Mouse (Mus musculus): ENCODE results near the gene Arid1b. TPM values are rescaled to one million over a fixed set of nuclear protein-coding genes. Genes with fewer than 3 reads are reported as not detected.
A peak's percentile ranks its signal among the peaks of the same experiment; 100 is the strongest.
"Not testable (repeated sequence)": the region's sequence is repeated elsewhere in the genome, so short reads cannot be mapped to it uniquely, and the experiment has no call there.

Gene Arid1b
- polyA plus RNA-seq, 1 experiment = 9.1 TPM

- Histone ChIP-seq H3K79me3 (ENCODE audit: low read depth) (peaks cover 44% of the 10 kb centered on the region), H3ac (ENCODE audit: control insufficient read depth, insufficient read length, low read depth) (no peak overlapping the region), H3K79me2 (ENCODE audit: control insufficient read depth, insufficient read depth) (peaks cover 87% of the 10 kb centered on the region), H3K27me3 (ENCODE audit: control insufficient read depth, insufficient read depth, insufficient read length) (no peaks in the 10 kb centered on the region), H3K4me3 (ENCODE audit: insufficient read depth, poor library complexity, severe bottlenecking) (no peak overlapping the region), H3K36me3 (ENCODE audit: control insufficient read depth, insufficient read depth) (no peaks in the 10 kb centered on the region)
- no peak for TF ChIP-seq MYOG (IDR thresholded peaks at IDR 0.05; ENCODE audit: control insufficient read depth, extremely low read depth, insufficient read length)
- no peak for TF ChIP-seq MAX (IDR thresholded peaks at IDR 0.05)
- TF ChIP-seq FOSL1 (IDR thresholded peaks at IDR 0.05; ENCODE audit: insufficient read depth, low read length, poor library complexity, severe bottlenecking) = no peak
- TF ChIP-seq USF1 (IDR thresholded peaks at IDR 0.05; ENCODE audit: low read depth) = no peak
- TF ChIP-seq MYOD1 (IDR thresholded peaks at IDR 0.05; ENCODE audit: control insufficient read depth, insufficient read length, low read depth) = no peak
- no peak for TF ChIP-seq CEBPB (IDR thresholded peaks at IDR 0.05; ENCODE audit: low read depth)
- TF ChIP-seq CTCF (IDR thresholded peaks at IDR 0.05; ENCODE audit: control insufficient read depth, insufficient read depth, insufficient read length) = no peak
Observed at GRCm38 (mm10) chr17:5089541-5089940, 95.4 kb downstream of the Arid1b start.

- peaks cover 49% of the 10 kb centered on the region for H3K79me3 ChIP-seq (ENCODE audit: low read depth)
- H3K36me3 ChIP-seq (ENCODE audit: control insufficient read depth, insufficient read depth) = no peaks in the 10 kb centered on the region
- H3K27me3 ChIP-seq (ENCODE audit: control insufficient read depth, insufficient read depth, insufficient read length) = no peaks in the 10 kb centered on the region
- no peak for TF ChIP-seq CEBPB (IDR thresholded peaks at IDR 0.05; ENCODE audit: low read depth)
- TF ChIP-seq MYOD1 (IDR thresholded peaks at IDR 0.05; ENCODE audit: control insufficient read depth, insufficient read length, low read depth) = no peak
- TF ChIP-seq FOSL1 (IDR thresholded peaks at IDR 0.05; ENCODE audit: insufficient read depth, low read length, poor library complexity, severe bottlenecking) = no peak
- TF ChIP-seq MAX (IDR thresholded peaks at IDR 0.05) = no peak
- TF ChIP-seq USF1 (IDR thresholded peaks at IDR 0.05; ENCODE audit: low read depth) = no peak
- TF ChIP-seq CTCF (IDR thresholded peaks at IDR 0.05; ENCODE audit: control insufficient read depth, insufficient read depth, insufficient read length) = no peak
- TF ChIP-seq MYOG (IDR thresholded peaks at IDR 0.05; ENCODE audit: control insufficient read depth, extremely low read depth, insufficient read length) = no peak
- H3ac ChIP-seq (ENCODE audit: control insufficient read depth, insufficient read length, low read depth) = no peak overlapping the region
- no peak overlapping the region for H3K4me3 ChIP-seq (ENCODE audit: insufficient read depth, poor library complexity, severe bottlenecking)
- peaks cover 89% of the 10 kb centered on the region for H3K79me2 ChIP-seq (ENCODE audit: control insufficient read depth, insufficient read depth)
Observed at GRCm38 (mm10) chr17:5091490-5091889, 97.4 kb downstream of the Arid1b start.

GRCm38 (mm10) chr17:5091934-5092333 is 97.8 kb downstream of the Arid1b start:
- Histone ChIP-seq H3K79me3 (ENCODE audit: low read depth) (peaks cover 50% of the 10 kb centered on the region), H3K36me3 (ENCODE audit: control insufficient read depth, insufficient read depth) (no peaks in the 10 kb centered on the region), H3K4me3 (ENCODE audit: insufficient read depth, poor library complexity, severe bottlenecking) (no peak overlapping the region), H3K27me3 (ENCODE audit: control insufficient read depth, insufficient read depth, insufficient read length) (no peaks in the 10 kb centered on the region), H3ac (ENCODE audit: control insufficient read depth, insufficient read length, low read depth) (no peak overlapping the region), H3K79me2 (ENCODE audit: control insufficient read depth, insufficient read depth) (peaks cover 89% of the 10 kb centered on the region)
- no peak for TF ChIP-seq MYOD1 (IDR thresholded peaks at IDR 0.05; ENCODE audit: control insufficient read depth, insufficient read length, low read depth)
- no peak for TF ChIP-seq CEBPB (IDR thresholded peaks at IDR 0.05; ENCODE audit: low read depth)
- no peak for TF ChIP-seq FOSL1 (IDR thresholded peaks at IDR 0.05; ENCODE audit: insufficient read depth, low read length, poor library complexity, severe bottlenecking)
- TF ChIP-seq MAX (IDR thresholded peaks at IDR 0.05) = no peak
- TF ChIP-seq USF1 (IDR thresholded peaks at IDR 0.05; ENCODE audit: low read depth) = no peak
- TF ChIP-seq MYOG (IDR thresholded peaks at IDR 0.05; ENCODE audit: control insufficient read depth, extremely low read depth, insufficient read length) = no peak
- no peak for TF ChIP-seq CTCF (IDR thresholded peaks at IDR 0.05; ENCODE audit: control insufficient read depth, insufficient read depth, insufficient read length)

GRCm38 (mm10) chr17:5093343-5093742 is 99.2 kb downstream of the Arid1b start:
- peaks cover 54% of the 10 kb centered on the region for H3K79me3 ChIP-seq (ENCODE audit: low read depth)
- not testable (repeated sequence) for H3K4me3 ChIP-seq (ENCODE audit: insufficient read depth, poor library complexity, severe bottlenecking); H3ac ChIP-seq (ENCODE audit: control insufficient read depth, insufficient read length, low read depth); H3K36me3 ChIP-seq (ENCODE audit: control insufficient read depth, insufficient read depth); H3K27me3 ChIP-seq (ENCODE audit: control insufficient read depth, insufficient read depth, insufficient read length)
- H3K79me2 ChIP-seq (ENCODE audit: control insufficient read depth, insufficient read depth) = peaks cover 91% of the 10 kb centered on the region

GRCm38 (mm10) chr17:5094636-5095035 is 100.5 kb downstream of the Arid1b start:
- Histone ChIP-seq H3K36me3 (ENCODE audit: control insufficient read depth, insufficient read depth) (no peaks in the 10 kb centered on the region), H3K79me3 (ENCODE audit: low read depth) (peaks cover 46% of the 10 kb centered on the region), H3K79me2 (ENCODE audit: control insufficient read depth, insufficient read depth) (peaks cover 78% of the 10 kb centered on the region), H3K27me3 (ENCODE audit: control insufficient read depth, insufficient read depth, insufficient read length) (no peaks in the 10 kb centered on the region), H3K4me3 (ENCODE audit: insufficient read depth, poor library complexity, severe bottlenecking) (no peak overlapping the region), H3ac (ENCODE audit: control insufficient read depth, insufficient read length, low read depth) (no peak overlapping the region)
- TF ChIP-seq CEBPB (IDR thresholded peaks at IDR 0.05; ENCODE audit: low read depth) (peak; percentile 64), CTCF (IDR thresholded peaks at IDR 0.05; ENCODE audit: control insufficient read depth, insufficient read depth, insufficient read length) (no peak), USF1 (IDR thresholded peaks at IDR 0.05; ENCODE audit: low read depth) (no peak), MAX (IDR thresholded peaks at IDR 0.05) (peak; percentile 25), FOSL1 (IDR thresholded peaks at IDR 0.05; ENCODE audit: insufficient read depth, low read length, poor library complexity, severe bottlenecking) (no peak), MYOG (IDR thresholded peaks at IDR 0.05; ENCODE audit: control insufficient read depth, extremely low read depth, insufficient read length) (no peak), MYOD1 (IDR thresholded peaks at IDR 0.05; ENCODE audit: control insufficient read depth, insufficient read length, low read depth) (no peak)

GRCm38 (mm10) chr17:5095741-5096140 is 101.6 kb downstream of the Arid1b start:
- Histone ChIP-seq H3K79me3 (ENCODE audit: low read depth) (peaks cover 41% of the 10 kb centered on the region), H3K79me2 (ENCODE audit: control insufficient read depth, insufficient read depth) (peaks cover 72% of the 10 kb centered on the region), H3K36me3 (ENCODE audit: control insufficient read depth, insufficient read depth) (no peaks in the 10 kb centered on the region), H3K27me3 (ENCODE audit: control insufficient read depth, insufficient read depth, insufficient read length) (no peaks in the 10 kb centered on the region), H3K4me3 (ENCODE audit: insufficient read depth, poor library complexity, severe bottlenecking) (no peak overlapping the region), H3ac (ENCODE audit: control insufficient read depth, insufficient read length, low read depth) (no peak overlapping the region)
- no peak for TF ChIP-seq USF1 (IDR thresholded peaks at IDR 0.05; ENCODE audit: low read depth)
- TF ChIP-seq CTCF (IDR thresholded peaks at IDR 0.05; ENCODE audit: control insufficient read depth, insufficient read depth, insufficient read length) = no peak
- TF ChIP-seq MAX (IDR thresholded peaks at IDR 0.05) = no peak
- no peak for TF ChIP-seq CEBPB (IDR thresholded peaks at IDR 0.05; ENCODE audit: low read depth)
- no peak for TF ChIP-seq MYOD1 (IDR thresholded peaks at IDR 0.05; ENCODE audit: control insufficient read depth, insufficient read length, low read depth)
- TF ChIP-seq FOSL1 (IDR thresholded peaks at IDR 0.05; ENCODE audit: insufficient read depth, low read length, poor library complexity, severe bottlenecking) = no peak
- TF ChIP-seq MYOG (IDR thresholded peaks at IDR 0.05; ENCODE audit: control insufficient read depth, extremely low read depth, insufficient read length) = no peak
